Mouse (Mus musculus) liver, embryonic 12.5 days (tissue): ENCODE results near the gene Plekhb1. TPM values are rescaled to one million over a fixed set of nuclear protein-coding genes. Genes with fewer than 3 reads are reported as not detected.

Source experiments
- ATAC-seq: fragments of 200-750 bp; cut with Nextera tagmentation; 2 replicates; pipeline ENCODE4 v1.8.0; 2017; ENCODE audit warnings: moderate number of reproducible peaks, mild to moderate bottlenecking, moderate library complexity
- H3K27ac ChIP-seq: fragments of 300-500 bp; sonication (generic); 2 replicates; pipeline ENCODE4 v1.5.1; 2016; ENCODE audit warnings: mild to moderate bottlenecking
- H3K27me3 ChIP-seq: fragments of 300-500 bp; sonication (generic); replicated peaks from 2 replicates; pipeline ENCODE4 v1.6.1; 2016; ENCODE audit warnings: mild to moderate bottlenecking, moderate library complexity
- H3K36me3 ChIP-seq: fragments of 300-500 bp; sonication (generic); 2 replicates; pipeline ENCODE4 v1.6.1; 2016; ENCODE audit warnings: mild to moderate bottlenecking, moderate library complexity
- H3K4me1 ChIP-seq: fragments of 300-500 bp; sonication (generic); 2 replicates; pipeline ENCODE4 v1.6.1; 2016
- H3K4me2 ChIP-seq: fragments of 300-500 bp; sonication (generic); 2 replicates; pipeline ENCODE4 v1.6.1; 2016; ENCODE audit warnings: mild to moderate bottlenecking, moderate library complexity
- H3K4me3 ChIP-seq: fragments of 300-500 bp; sonication (generic); 2 replicates; pipeline ENCODE4 v1.5.1; 2016; ENCODE audit warnings: mild to moderate bottlenecking, moderate library complexity
- H3K9ac ChIP-seq: fragments of 300-500 bp; sonication (generic); 2 replicates; pipeline ENCODE4 v1.6.1; 2016; ENCODE audit warnings: mild to moderate bottlenecking, moderate library complexity
- H3K9me3 ChIP-seq: fragments of 300-500 bp; sonication (generic); replicated peaks from 2 replicates; pipeline ENCODE4 v1.6.1; 2016; ENCODE audit warnings: mild to moderate bottlenecking, moderate library complexity
- WGBS: fragments of 180-500 bp; shearing (Covaris S2); methylation state at CpG from one replicate; pipeline ENCODE4 v1.1.7; 2016; ENCODE audit not compliant: insufficient replicate concordance; 5-methylcytosine and 5-hydroxymethylcytosine counted together
- polyA plus RNA-seq: library from polyadenylated mRNA; unstranded; fragments of >200 nt; fragmentation: Nextera tagmentation; extraction: Ambion mirVana; gene quantifications from 2 replicates; pipeline ENCODE4 v1.2.1, GENCODE M21; 2016

The Plekhb1 gene
- 0.26 and 0.43 TPM in 2 replicates for polyA plus RNA-seq

GRCm38 (mm10) chr7:100662231-100662630, at the start of gene Plekhb1:
TSS of gene Plekhb1 (minus strand) at chr7:100662414.
- Histone ChIP-seq H3K27ac (no peak within 1 kb of the TSS), H3K4me1 (peaks cover 19% of the 10 kb centered on the region), H3K9me3 (no peaks in the 10 kb centered on the region), H3K4me3 (no peak within 1 kb of the TSS), H3K9ac (no peak within 1 kb of the TSS), H3K27me3 (peaks cover 31% of the 10 kb centered on the region), H3K36me3 (no peaks in the 10 kb centered on the region), H3K4me2 (peak within 1 kb of the TSS; percentile 30; the same call in 1 of the 2 replicates)
- 72% methylated on average over 8 of the region's 8 CpGs for WGBS
- no peak for ATAC-seq

- peak; percentile 18 for ATAC-seq
- peak overlapping the region; percentile 95 for H3K9ac ChIP-seq
- peak overlapping the region; percentile 93 for H3K4me3 ChIP-seq
- H3K27ac ChIP-seq, result peak overlapping the region; percentile 86
- peak overlapping the region; percentile 99 for H3K4me2 ChIP-seq
- H3K27me3 ChIP-seq, result no peaks in the 10 kb centered on the region
- no peaks in the 10 kb centered on the region for H3K36me3 ChIP-seq
- H3K4me1 ChIP-seq, result peaks cover 18% of the 10 kb centered on the region
- 2% methylated on average over 23 of the region's 23 CpGs for WGBS
- H3K9me3 ChIP-seq, result no peaks in the 10 kb centered on the region
Measured at GRCm38 (mm10) chr7:100706883-100707480, 44.8 kb upstream of the Plekhb1 start.

- Histone ChIP-seq H3K4me2 (peak within 1 kb of the TSS; percentile 99), H3K4me3 (peak within 1 kb of the TSS; percentile 93), H3K4me1 (peaks cover 18% of the 10 kb centered on the region), H3K36me3 (no peaks in the 10 kb centered on the region), H3K9me3 (no peaks in the 10 kb centered on the region), H3K27ac (peak within 1 kb of the TSS; percentile 86), H3K27me3 (no peaks in the 10 kb centered on the region), H3K9ac (peak within 1 kb of the TSS; percentile 95)
- WGBS, result under 1% methylated on average over 37 of the region's 37 CpGs
- peak; percentile 98 for ATAC-seq
Measured at GRCm38 (mm10) chr7:100706143-100706841, 44.1 kb upstream of the Plekhb1 start, which contains the start of gene Fam168a. TSS of gene Fam168a (plus strand) at chr7:100706635.

GRCm38 (mm10) chr7:100699771-100700770, 37.9 kb upstream of the Plekhb1 start:
- ATAC-seq, result no peak

GRCm38 (mm10) chr7:100693199-100693598, 31.0 kb upstream of the Plekhb1 start:
- ATAC-seq, result no peak
- no peak overlapping the region for H3K27ac ChIP-seq
- 73% methylated on average over 8 of the region's 8 CpGs for WGBS
- no peaks in the 10 kb centered on the region for H3K9me3 ChIP-seq
- no peaks in the 10 kb centered on the region for H3K4me1 ChIP-seq
- H3K36me3 ChIP-seq, result no peaks in the 10 kb centered on the region
- H3K9ac ChIP-seq, result no peak overlapping the region
- no peaks in the 10 kb centered on the region for H3K27me3 ChIP-seq
- no peak overlapping the region for H3K4me3 ChIP-seq
- H3K4me2 ChIP-seq, result no peak overlapping the region

More at GRCm38 (mm10) chr7:100699771-100700770, 37.9 kb upstream of the Plekhb1 start:
- 0 out of 2 replicates have a peak, but pooled peaks cover 3% of the 10 kb centered on the region for H3K4me1 ChIP-seq
- H3K9ac ChIP-seq, result no peak overlapping the region
- no peaks in the 10 kb centered on the region for H3K9me3 ChIP-seq
- no peak overlapping the region for H3K27ac ChIP-seq
- H3K4me3 ChIP-seq, result no peak overlapping the region
- no peaks in the 10 kb centered on the region for H3K36me3 ChIP-seq
- WGBS, result 52% methylated on average over 8 of the region's 8 CpGs
- H3K27me3 ChIP-seq, result no peaks in the 10 kb centered on the region
- no peak overlapping the region for H3K4me2 ChIP-seq

GRCm38 (mm10) chr7:100688471-100688870, 26.3 kb upstream of the Plekhb1 start:
- H3K9ac ChIP-seq, result no peak overlapping the region
- H3K27ac ChIP-seq, result no peak overlapping the region
- H3K4me3 ChIP-seq, result no peak overlapping the region
- H3K4me2 ChIP-seq, result no peak overlapping the region
- no peaks in the 10 kb centered on the region for H3K9me3 ChIP-seq
- ATAC-seq, result no peak
- peaks cover 23% of the 10 kb centered on the region for H3K4me1 ChIP-seq
- no peaks in the 10 kb centered on the region for H3K27me3 ChIP-seq
- H3K36me3 ChIP-seq, result no peaks in the 10 kb centered on the region
- WGBS, result 79% methylated on average over 7 of the region's 7 CpGs

GRCm38 (mm10) chr7:100685061-100686030, 23.1 kb upstream of the Plekhb1 start:
- no peak overlapping the region for H3K4me2 ChIP-seq
- ATAC-seq, result peak; percentile 66
- H3K9me3 ChIP-seq, result no peaks in the 10 kb centered on the region
- no peak overlapping the region for H3K4me3 ChIP-seq
- WGBS, result 32% methylated on average over 13 of the region's 13 CpGs
- H3K27me3 ChIP-seq, result no peaks in the 10 kb centered on the region
- peaks cover 25% of the 10 kb centered on the region for H3K4me1 ChIP-seq
- H3K27ac ChIP-seq, result peak overlapping the region; percentile 53
- H3K9ac ChIP-seq, result no peak overlapping the region
- H3K36me3 ChIP-seq, result no peaks in the 10 kb centered on the region

GRCm38 (mm10) chr7:100684538-100684937, 22.3 kb upstream of the Plekhb1 start:
- ATAC-seq, result peak; percentile 83
- Histone ChIP-seq H3K36me3 (no peaks in the 10 kb centered on the region), H3K27me3 (no peaks in the 10 kb centered on the region; the same call in 1 of the 2 replicates), H3K4me2 (peak overlapping the region; percentile 47), H3K4me3 (no peak overlapping the region), H3K9ac (no peak overlapping the region), H3K27ac (peak overlapping the region; percentile 81), H3K9me3 (no peaks in the 10 kb centered on the region), H3K4me1 (peaks cover 30% of the 10 kb centered on the region)
- 18% methylated on average over 7 of the region's 7 CpGs for WGBS

GRCm38 (mm10) chr7:100684081-100684480, 21.9 kb upstream of the Plekhb1 start:
- H3K4me2 ChIP-seq, result peak overlapping the region; percentile 47
- peak overlapping the region; percentile 81 for H3K27ac ChIP-seq
- WGBS, result 40% methylated on average over 5 of the region's 5 CpGs
- H3K27me3 ChIP-seq, result no peaks in the 10 kb centered on the region; the same call in 1 of the 2 replicates
- H3K9ac ChIP-seq, result peak overlapping the region; percentile 35; the same call in 1 of the 2 replicates
- ATAC-seq, result peak; percentile 67
- H3K4me3 ChIP-seq, result no peak overlapping the region
- peaks cover 34% of the 10 kb centered on the region for H3K4me1 ChIP-seq
- no peaks in the 10 kb centered on the region for H3K36me3 ChIP-seq
- H3K9me3 ChIP-seq, result no peaks in the 10 kb centered on the region

- ATAC-seq, result no peak
- H3K4me2 ChIP-seq, result no peak overlapping the region
- no peak overlapping the region for H3K4me3 ChIP-seq
- 87% methylated on average over 1 of the region's 1 CpGs for WGBS
- no peak overlapping the region for H3K9ac ChIP-seq
- H3K27me3 ChIP-seq, result no peaks in the 10 kb centered on the region; the same call in 1 of the 2 replicates
- H3K36me3 ChIP-seq, result no peaks in the 10 kb centered on the region
- no peaks in the 10 kb centered on the region for H3K9me3 ChIP-seq
- H3K4me1 ChIP-seq, result peaks cover 37% of the 10 kb centered on the region
- H3K27ac ChIP-seq, result no peak overlapping the region; the same call in 1 of the 2 replicates
Measured at GRCm38 (mm10) chr7:100683241-100683640, 21.0 kb upstream of the Plekhb1 start.
